Mouse (Mus musculus) ovary, postnatal 10 days (tissue): Measurements from ENCODE around the gene Ccdc177.

Source experiments
- DNase-seq: peaks from one replicate; pipeline ENCODE4 v3.0.0; 2022; ENCODE audit warnings: low spot score

Ccdc177 gene

GRCm38 (mm10) chr12:80736464-80737282 lies 23.8 kb downstream of the Ccdc177 start:
- no peak for DNase-seq

- no peak for DNase-seq
Observed at GRCm38 (mm10) chr12:80734526-80735470, 25.7 kb downstream of the Ccdc177 start.

GRCm38 (mm10) chr12:80730567-80730966 lies 29.9 kb downstream of the Ccdc177 start:
- DNase-seq: no peak

- DNase-seq: no peak
Observed at GRCm38 (mm10) chr12:80729758-80730530, 30.5 kb downstream of the Ccdc177 start.

GRCm38 (mm10) chr12:80728814-80729213 lies 31.7 kb downstream of the Ccdc177 start:
- DNase-seq: no peak

- DNase-seq: no peak
Observed at GRCm38 (mm10) chr12:80728207-80728606, 32.3 kb downstream of the Ccdc177 start.

- DNase-seq: peak; percentile 68
Observed at GRCm38 (mm10) chr12:80724853-80725559, 35.5 kb downstream of the Ccdc177 start.

- DNase-seq: no peak
Observed at GRCm38 (mm10) chr12:80721458-80721857, 39.0 kb downstream of the Ccdc177 start.

- no peak for DNase-seq
Observed at GRCm38 (mm10) chr12:80720507-80720906, 40.0 kb downstream of the Ccdc177 start.

- DNase-seq: no peak
Observed at GRCm38 (mm10) chr12:80719141-80719540, 41.3 kb downstream of the Ccdc177 start.

GRCm38 (mm10) chr12:80715915-80716314 lies 44.6 kb downstream of the Ccdc177 start:
- no peak for DNase-seq

- DNase-seq: no peak
Observed at GRCm38 (mm10) chr12:80706915-80707604, 53.4 kb downstream of the Ccdc177 start.

- no peak for DNase-seq
Observed at GRCm38 (mm10) chr12:80706208-80706914, 54.1 kb downstream of the Ccdc177 start.
